Mouse (Mus musculus) left cerebral cortex, postnatal 10 days (tissue): Measurements from ENCODE around the gene Uba3. TPM values are rescaled to one million over a fixed set of nuclear protein-coding genes. Genes with fewer than 3 reads are reported as not detected.

ENCODE experiments used
- DNase-seq, 2 experiments: peaks; one replicate each; pipeline ENCODE4 v3.0.0; 2021 to 2022; ENCODE audit warnings: low spot score in 2 of 2, mixed read lengths in 1 of 2; ENCODE audit errors: extremely low spot score in 1 of 2
- intact Hi-C: fragments of 180-260 bp; cut with DNase I; formaldehyde crosslinking; loops from one replicate; pipeline ENCODE4 v1.15.1; 2025
- total RNA-seq, 2 experiments: library from RNA; stranded (reverse); gene quantifications; 2 replicates each; pipeline ENCODE4 v1.2.3; 2021

Gene Uba3
- total RNA-seq, 2 experiments from 2014 or later = 62.8 to 64.4 TPM

- intact Hi-C loops = loop anchor here (10.0 kb wide), 1 partner anchor 596 kb away; no protein-coding TSS in a partner anchor
- DNase-seq = peak; percentile 43 to 89
Observed at GRCm38 (mm10) chr6:97148383-97149251, 56.8 kb downstream of the Uba3 start, which contains the start of gene Eogt. Gene Eogt, minus strand, starts transcription at chr6:97149182.

GRCm38 (mm10) chr6:97147755-97148382 lies 57.6 kb downstream of the Uba3 start:
- intact Hi-C loops = loop anchor here (10.0 kb wide), 1 partner anchor 597 kb away; no protein-coding TSS in a partner anchor

GRCm38 (mm10) chr6:97145156-97145555 lies 60.3 kb downstream of the Uba3 start:
- peak in 1 of 2 experiments; percentile 33 for DNase-seq
- intact Hi-C loops = loop anchor here (10.0 kb wide), 1 partner anchor 600 kb away; no protein-coding TSS in a partner anchor

More at GRCm38 (mm10) chr6:97147755-97148382, 57.6 kb downstream of the Uba3 start:
- DNase-seq = peak; percentile 41 to 84

- intact Hi-C loops = loop anchor here (10.0 kb wide), 1 partner anchor 600 kb away; no protein-coding TSS in a partner anchor
Observed at GRCm38 (mm10) chr6:97144359-97144758, 61.1 kb downstream of the Uba3 start.

GRCm38 (mm10) chr6:97142611-97143010 lies 62.8 kb downstream of the Uba3 start:
- no peak for DNase-seq
- intact Hi-C loops = loop anchor here (10.0 kb wide), 1 partner anchor 602 kb away; no protein-coding TSS in a partner anchor

More at GRCm38 (mm10) chr6:97144359-97144758, 61.1 kb downstream of the Uba3 start:
- peak in 1 of 2 experiments; percentile 81 for DNase-seq

GRCm38 (mm10) chr6:97141811-97142210 lies 63.6 kb downstream of the Uba3 start:
- intact Hi-C loops = loop anchor here (10.0 kb wide), 1 partner anchor 603 kb away; no protein-coding TSS in a partner anchor

More at GRCm38 (mm10) chr6:97141811-97142210, 63.6 kb downstream of the Uba3 start:
- DNase-seq = no peak

Other genes starting within 250 kb of the Uba3 start
- gene Fam19a4, start 145.2 kb downstream of the Uba3 start, total RNA-seq = under 1 TPM; 0.62 to 0.93 TPM
- 10 to 100 TPM; 31.4 to 36.6 TPM for gene Eogt, start 56.5 kb downstream of the Uba3 start, total RNA-seq
- 10 to 100 TPM; 52.1 to 53.4 TPM for gene Tmf1, start 26.5 kb downstream of the Uba3 start, total RNA-seq
- 100 to 1,000 TPM; 160 to 162 TPM for gene Arl6ip5, start 5.0 kb upstream of the Uba3 start, total RNA-seq
- gene Lmod3, start 47.1 kb upstream of the Uba3 start, total RNA-seq = under 1 TPM; 0.87 to 0.94 TPM